Mouse (Mus musculus): ENCODE measurements around the gene Psors1c2.

Gene Psors1c2

GRCm38 (mm10) chr17:35517526-35517925 is 15.5 kb upstream of the Psors1c2 start:
- DNase-seq (ENCODE audit: low spot score) = no peak

GRCm38 (mm10) chr17:35524354-35524753 is 8.6 kb upstream of the Psors1c2 start:
- DNase-seq (ENCODE audit: low spot score) = no peak

- DNase-seq (ENCODE audit: low spot score) = no peak
These were observed 6.4 kb upstream of the Psors1c2 start for GRCm38 (mm10) chr17:35526644-35527043.

- DNase-seq (ENCODE audit: low spot score) = no peak
These were observed 641 bp upstream of the Psors1c2 start for GRCm38 (mm10) chr17:35532360-35532759.

- DNase-seq (ENCODE audit: low spot score) = peak; percentile 73
These were observed 1.3 kb downstream of the Psors1c2 start for GRCm38 (mm10) chr17:35534343-35534742.

GRCm38 (mm10) chr17:35537421-35537820 is 4.4 kb downstream of the Psors1c2 start:
- DNase-seq (ENCODE audit: low spot score) = no peak

GRCm38 (mm10) chr17:35538476-35538875 is 5.5 kb downstream of the Psors1c2 start:
- DNase-seq (ENCODE audit: low spot score) = no peak

GRCm38 (mm10) chr17:35539540-35539939 is 6.5 kb downstream of the Psors1c2 start:
- no peak for DNase-seq (ENCODE audit: low spot score)

- DNase-seq (ENCODE audit: low spot score) = no peak
These were observed 9.9 kb downstream of the Psors1c2 start for GRCm38 (mm10) chr17:35542761-35543411.

GRCm38 (mm10) chr17:35543412-35543861 is 10.4 kb downstream of the Psors1c2 start:
- no peak for DNase-seq (ENCODE audit: low spot score)

- no peak for DNase-seq (ENCODE audit: low spot score)
These were observed 11.0 kb downstream of the Psors1c2 start for GRCm38 (mm10) chr17:35544001-35544400.

GRCm38 (mm10) chr17:35544680-35545079 is 11.7 kb downstream of the Psors1c2 start:
- peak; percentile 62 for DNase-seq (ENCODE audit: low spot score)

GRCm38 (mm10) chr17:35547465-35547864 is 14.5 kb downstream of the Psors1c2 start:
- no peak for DNase-seq (ENCODE audit: low spot score)

GRCm38 (mm10) chr17:35548636-35549035 is 15.6 kb downstream of the Psors1c2 start:
- no peak for DNase-seq (ENCODE audit: low spot score)

- peak; percentile 87 for DNase-seq (ENCODE audit: low spot score)
These were observed 16.6 kb downstream of the Psors1c2 start for GRCm38 (mm10) chr17:35549437-35550142.

- no peak for DNase-seq (ENCODE audit: low spot score)
These were observed 17.1 kb downstream of the Psors1c2 start for GRCm38 (mm10) chr17:35550143-35550494.

GRCm38 (mm10) chr17:35550871-35551270 is 17.9 kb downstream of the Psors1c2 start:
- DNase-seq (ENCODE audit: low spot score) = no peak

- DNase-seq (ENCODE audit: low spot score) = no peak
These were observed 18.9 kb downstream of the Psors1c2 start, which contains the start of gene Cdsn for GRCm38 (mm10) chr17:35551881-35552414. Gene Cdsn, plus strand, starts transcription at chr17:35552128.

- DNase-seq (ENCODE audit: low spot score) = no peak
These were observed 21.3 kb downstream of the Psors1c2 start for GRCm38 (mm10) chr17:35554321-35554720.

GRCm38 (mm10) chr17:35554761-35555397 is 21.9 kb downstream of the Psors1c2 start:
- no peak for DNase-seq (ENCODE audit: low spot score)

GRCm38 (mm10) chr17:35556186-35556765 is 23.3 kb downstream of the Psors1c2 start:
- no peak for DNase-seq (ENCODE audit: low spot score)

- peak; percentile 50 for DNase-seq (ENCODE audit: low spot score)
These were observed 23.8 kb downstream of the Psors1c2 start for GRCm38 (mm10) chr17:35556812-35557211.

All from ovary, postnatal 14 days (tissue).